Mouse (Mus musculus) urinary bladder, postnatal 36 days (tissue): ENCODE measurements around the gene Lrrc30.

Source experiments
- DNase-seq, 2 experiments: peaks; one replicate each; pipeline ENCODE4 v3.0.0; 2022; ENCODE audit warnings: low spot score in 2 of 2, mixed read lengths in 1 of 2

Gene Lrrc30

GRCm38 (mm10) chr17:67632676-67633339, at the start of gene Lrrc30:
Gene Lrrc30 (minus strand): TSS chr17:67632723.
- DNase-seq: no peak

GRCm38 (mm10) chr17:67681084-67681483, 48.6 kb upstream of the Lrrc30 start:
- no peak for DNase-seq

GRCm38 (mm10) chr17:67678576-67678975, 46.1 kb upstream of the Lrrc30 start:
- no peak for DNase-seq

- DNase-seq: peak; percentile 6 to 43
These were observed 35.5 kb upstream of the Lrrc30 start for GRCm38 (mm10) chr17:67667981-67668380.

- DNase-seq: no peak
These were observed 34.5 kb upstream of the Lrrc30 start for GRCm38 (mm10) chr17:67666981-67667380.

- no peak for DNase-seq
These were observed 31.8 kb upstream of the Lrrc30 start for GRCm38 (mm10) chr17:67664299-67664698.

- peak; percentile 37 to 42 for DNase-seq
These were observed 19.0 kb upstream of the Lrrc30 start for GRCm38 (mm10) chr17:67651506-67651905.

GRCm38 (mm10) chr17:67641627-67642026, 9.1 kb upstream of the Lrrc30 start:
- DNase-seq: no peak

- peak in 1 of 2 experiments; percentile 19 for DNase-seq
These were observed 5.7 kb upstream of the Lrrc30 start for GRCm38 (mm10) chr17:67638119-67638810.

- DNase-seq: no peak
These were observed 4.4 kb upstream of the Lrrc30 start for GRCm38 (mm10) chr17:67636951-67637350.

GRCm38 (mm10) chr17:67636304-67636703, 3.8 kb upstream of the Lrrc30 start:
- DNase-seq: no peak

- no peak for DNase-seq
These were observed 2.8 kb downstream of the Lrrc30 start for GRCm38 (mm10) chr17:67629746-67630145.

- peak; percentile 14 to 31 for DNase-seq
These were observed 3.3 kb downstream of the Lrrc30 start for GRCm38 (mm10) chr17:67629211-67629657.

- DNase-seq: no peak
These were observed 4.0 kb downstream of the Lrrc30 start for GRCm38 (mm10) chr17:67628475-67628874.

GRCm38 (mm10) chr17:67625431-67625830, 7.1 kb downstream of the Lrrc30 start:
- peak; percentile 33 to 46 for DNase-seq

- no peak for DNase-seq
These were observed 13.5 kb downstream of the Lrrc30 start for GRCm38 (mm10) chr17:67619001-67619400.

GRCm38 (mm10) chr17:67614381-67614780, 18.1 kb downstream of the Lrrc30 start:
- DNase-seq: no peak

GRCm38 (mm10) chr17:67612576-67612975, 19.9 kb downstream of the Lrrc30 start:
- DNase-seq: no peak

- no peak for DNase-seq
These were observed 20.4 kb downstream of the Lrrc30 start for GRCm38 (mm10) chr17:67612151-67612550.

GRCm38 (mm10) chr17:67604446-67604845, 28.1 kb downstream of the Lrrc30 start:
- no peak for DNase-seq

- no peak for DNase-seq
These were observed 30.0 kb downstream of the Lrrc30 start for GRCm38 (mm10) chr17:67602556-67602955.

GRCm38 (mm10) chr17:67584937-67585579, 47.5 kb downstream of the Lrrc30 start:
- peak; percentile 60 to 69 for DNase-seq

- no peak for DNase-seq
These were observed 48.0 kb downstream of the Lrrc30 start for GRCm38 (mm10) chr17:67584533-67584932.
